Mouse (Mus musculus) small intestine, adult 2 months (tissue): ENCODE results near the gene Rsad2. TPM values are rescaled to one million over a fixed set of nuclear protein-coding genes. Genes with fewer than 3 reads are reported as not detected.

Experiments used
- H3K27ac ChIP-seq: fragments of 200-500 bp; 2 replicates; pipeline ENCODE4 v1.5.1; 2012; ENCODE audit warnings: low read depth, low read length, control low read depth, inconsistent platforms; ENCODE audit not compliant: insufficient read depth
- H3K27me3 ChIP-seq: fragments of 200-500 bp; 2 replicates; pipeline ENCODE4 v1.6.1; 2012; ENCODE audit warnings: mild to moderate bottlenecking, moderate library complexity, low read length, inconsistent platforms; ENCODE audit not compliant: control insufficient read depth, insufficient read depth
- H3K36me3 ChIP-seq: fragments of 200-500 bp; 2 replicates; pipeline ENCODE4 v1.6.1; 2012; ENCODE audit warnings: mild to moderate bottlenecking, low read length, control low read depth, inconsistent platforms; ENCODE audit not compliant: control insufficient read depth, insufficient read depth
- H3K4me1 ChIP-seq: fragments of 200-500 bp; 2 replicates; pipeline ENCODE4 v1.6.1; 2012; ENCODE audit warnings: low read length, inconsistent platforms, mixed read lengths; ENCODE audit not compliant: control insufficient read depth, insufficient read depth, insufficient read length
- H3K4me3 ChIP-seq: fragments of 200-500 bp; 2 replicates; pipeline ENCODE4 v1.5.1; 2012; ENCODE audit warnings: low read depth, mild to moderate bottlenecking, control low read depth, inconsistent platforms, low read length, moderate library complexity
- CTCF ChIP-seq: fragments of 200-500 bp; IDR thresholded peaks from 2 replicates; pipeline ENCODE4 v1.5.1; 2012; ENCODE audit warnings: low read depth, mild to moderate bottlenecking, control low read depth, inconsistent platforms, low read length, moderate library complexity, mixed read lengths; ENCODE audit not compliant: insufficient replicate concordance, insufficient read length; ENCODE audit errors: extremely low read depth
- POLR2A ChIP-seq: fragments of 200-500 bp; IDR thresholded peaks from 2 replicates; pipeline ENCODE4 v1.6.1; 2012; ENCODE audit warnings: low read depth, mild to moderate bottlenecking, control low read depth, inconsistent platforms, low read length, moderate library complexity
- WGBS: fragments of 180-500 bp; shearing (Covaris S2); methylation state at CpG from one replicate; pipeline ENCODE4 v1.1.7; 2018; 5-methylcytosine and 5-hydroxymethylcytosine counted together
- polyA plus RNA-seq: library from polyadenylated mRNA; depleted of rRNA; stranded (reverse); fragments of >200 nt; gene quantifications from 2 replicates; pipeline ENCODE4 v1.2.3, GENCODE M21; 2012

Gene Rsad2
- polyA plus RNA-seq, 1 experiment: 6.6 TPM

DNA sequence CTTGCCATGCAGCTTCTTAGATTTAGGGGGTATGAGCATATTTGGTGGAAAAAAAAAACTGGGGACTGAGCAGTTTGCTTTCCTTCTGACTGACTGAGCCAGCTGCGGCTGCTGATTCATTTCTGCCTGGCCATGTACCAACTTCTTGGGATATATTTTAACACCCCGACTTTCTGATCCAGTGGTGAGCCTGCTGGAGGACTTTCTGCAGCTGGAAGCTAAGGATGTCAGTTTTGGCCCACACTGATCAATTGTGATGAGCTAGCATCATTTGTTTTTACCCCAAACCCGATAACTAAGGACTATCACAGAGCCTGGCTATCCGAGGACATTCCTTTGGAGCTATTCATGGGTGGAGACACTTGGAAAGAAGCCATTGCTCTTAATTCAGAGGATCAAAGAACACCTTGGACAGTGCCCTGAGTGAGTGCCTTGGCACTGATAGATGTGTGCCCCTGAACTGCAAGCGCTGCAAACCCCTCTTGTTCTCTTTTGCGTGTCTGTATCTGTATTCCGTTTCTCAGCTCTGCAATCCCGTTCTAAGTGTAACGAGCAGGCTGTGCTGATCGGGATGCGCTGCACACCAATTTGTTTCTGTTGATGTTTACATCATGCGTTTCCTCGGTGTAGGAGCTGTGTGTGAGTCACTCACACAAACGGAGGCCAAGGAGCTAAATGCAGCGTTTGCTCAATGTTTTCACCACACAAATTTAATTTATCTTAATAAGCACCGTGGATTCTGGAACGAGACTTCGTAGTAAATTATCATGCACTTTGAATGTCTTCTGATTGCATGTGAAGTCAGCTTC, 22.1 kb upstream of the Rsad2 start:
- Histone ChIP-seq H3K36me3 (peaks cover 7% of the 10 kb centered on the region), H3K4me3 (no peak overlapping the region), H3K4me1 (peaks cover 11% of the 10 kb centered on the region; the same call in 1 of the 2 replicates), H3K27me3 (no peaks in the 10 kb centered on the region), H3K27ac (peak overlapping the region; percentile 13; the same call in 1 of the 2 replicates)
- TF ChIP-seq CTCF (no peak), POLR2A (no peak)
- WGBS: 68% methylated on average over 18 of the region's 18 CpGs

DNA sequence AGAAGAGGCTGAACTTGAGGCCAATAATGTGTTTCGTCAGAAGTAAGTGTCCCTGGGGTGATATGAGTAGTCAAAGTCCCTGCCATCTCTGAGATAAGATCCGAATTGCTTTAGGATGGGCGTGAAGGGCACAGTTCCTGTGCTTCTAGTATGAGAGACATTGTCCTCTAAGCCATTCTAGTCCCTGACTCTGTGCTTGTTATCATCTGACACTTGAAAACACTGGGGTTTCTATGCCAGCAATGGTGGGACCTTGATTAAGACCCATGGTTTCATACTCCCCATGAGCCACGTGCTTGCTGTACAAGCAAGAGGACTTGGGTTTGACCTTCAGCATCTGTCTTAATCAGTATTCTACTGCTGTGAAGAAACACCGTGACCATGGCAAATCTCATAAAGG, 20.9 kb upstream of the Rsad2 start:
- Histone ChIP-seq H3K4me3 (no peak overlapping the region), H3K36me3 (peaks cover 10% of the 10 kb centered on the region), H3K27ac (peak overlapping the region; percentile 52), H3K4me1 (peaks cover 16% of the 10 kb centered on the region; the same call in 1 of the 2 replicates), H3K27me3 (no peaks in the 10 kb centered on the region)
- WGBS: 60% methylated on average over 5 of the region's 5 CpGs
- no peak for TF ChIP-seq POLR2A
- TF ChIP-seq CTCF: no peak

DNA sequence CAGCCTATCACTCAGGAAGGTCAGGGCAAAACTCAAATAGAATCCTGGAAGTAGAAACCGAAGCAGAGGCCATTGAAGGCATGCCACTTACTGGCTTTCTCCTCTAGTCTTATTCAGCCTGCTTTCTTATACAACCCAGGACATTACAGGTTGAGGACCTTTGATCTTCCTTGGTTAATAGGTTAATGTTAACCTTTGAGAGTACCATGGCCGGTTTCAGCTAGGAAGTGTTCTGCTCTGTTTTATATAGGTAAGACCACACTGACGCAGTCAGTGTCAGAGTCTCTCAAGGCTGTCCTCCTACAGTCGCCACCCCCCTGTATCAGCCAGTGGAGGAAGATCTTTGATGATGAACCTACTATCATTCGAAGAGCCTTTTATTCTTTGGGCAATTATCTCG, 17.5 kb upstream of the Rsad2 start:
- no peak overlapping the region for H3K4me3 ChIP-seq
- peaks cover 17% of the 10 kb centered on the region for H3K36me3 ChIP-seq
- peaks cover 25% of the 10 kb centered on the region; the same call in 1 of the 2 replicates for H3K4me1 ChIP-seq
- TF ChIP-seq CTCF (no peak), POLR2A (no peak)
- WGBS: 58% methylated on average over 6 of the region's 6 CpGs
- H3K27me3 ChIP-seq: no peaks in the 10 kb centered on the region
- H3K27ac ChIP-seq: peak overlapping the region; percentile 62; the same call in 1 of the 2 replicates

DNA sequence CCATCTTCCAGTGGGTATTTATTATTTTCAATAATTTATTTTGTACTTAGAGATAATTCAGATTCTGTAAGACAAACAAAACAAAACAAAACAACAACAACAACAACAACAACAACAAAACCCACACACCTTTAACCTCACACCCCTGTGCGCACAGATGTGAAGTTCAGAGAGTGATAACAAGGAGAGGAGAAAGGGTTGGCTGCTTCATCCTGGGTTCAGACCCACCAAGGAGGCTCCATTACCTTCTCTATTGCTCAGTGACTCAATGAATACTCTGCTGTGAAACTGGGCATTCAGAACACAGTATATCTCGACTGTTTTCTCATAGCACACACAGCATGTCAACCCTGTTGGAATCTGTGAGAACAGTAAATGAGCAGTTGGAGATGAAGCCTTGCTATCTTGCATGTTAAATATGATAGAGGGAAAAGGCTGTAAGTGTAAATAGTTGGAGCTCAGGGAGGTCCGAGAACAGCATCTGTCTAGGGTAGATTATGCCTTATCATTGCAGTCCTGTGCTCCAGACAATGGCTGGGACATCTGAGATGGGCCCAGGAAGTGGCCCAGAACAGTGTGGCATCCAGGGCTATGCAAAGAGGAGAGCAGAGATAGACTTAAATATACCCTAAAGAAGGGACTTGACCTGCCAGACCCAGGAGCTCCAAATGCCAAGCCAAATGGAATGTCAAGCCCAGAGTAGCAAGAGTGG, 16.7 kb upstream of the Rsad2 start:
- Histone ChIP-seq H3K4me1 (peaks cover 22% of the 10 kb centered on the region; the same call in 1 of the 2 replicates), H3K4me3 (no peak overlapping the region), H3K36me3 (peaks cover 13% of the 10 kb centered on the region), H3K27me3 (no peaks in the 10 kb centered on the region), H3K27ac (peak overlapping the region; percentile 62; the same call in 1 of the 2 replicates)
- 84% methylated on average over 3 of the region's 3 CpGs for WGBS
- TF ChIP-seq POLR2A: no peak

DNA sequence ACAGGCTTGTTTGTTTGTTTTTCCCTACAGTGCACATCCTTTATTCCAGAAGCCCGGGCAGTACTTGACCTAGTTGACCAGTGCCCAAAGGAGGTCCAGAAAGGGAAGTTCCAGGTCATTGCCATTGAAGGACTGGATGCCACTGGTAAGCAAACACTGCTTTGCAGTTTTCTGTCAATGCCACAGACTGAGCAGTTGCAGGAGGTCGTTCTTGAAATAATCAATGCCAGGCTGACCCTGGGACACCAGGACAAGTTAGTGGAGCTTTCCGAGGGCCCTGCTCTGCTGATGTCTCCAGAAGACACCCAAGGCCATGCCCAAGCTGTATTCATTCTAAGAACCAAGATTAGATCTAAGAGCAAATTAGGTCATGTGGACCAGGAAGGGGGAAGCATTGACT, 15.1 kb upstream of the Rsad2 start:
- WGBS: 60% methylated on average over 3 of the region's 3 CpGs
- Histone ChIP-seq H3K4me1 (peaks cover 16% of the 10 kb centered on the region; the same call in 1 of the 2 replicates), H3K4me3 (peak overlapping the region; percentile 14; the same call in 1 of the 2 replicates), H3K27ac (no peak overlapping the region), H3K36me3 (peaks cover 11% of the 10 kb centered on the region), H3K27me3 (no peaks in the 10 kb centered on the region)
- TF ChIP-seq POLR2A (no peak), CTCF (no peak)

DNA sequence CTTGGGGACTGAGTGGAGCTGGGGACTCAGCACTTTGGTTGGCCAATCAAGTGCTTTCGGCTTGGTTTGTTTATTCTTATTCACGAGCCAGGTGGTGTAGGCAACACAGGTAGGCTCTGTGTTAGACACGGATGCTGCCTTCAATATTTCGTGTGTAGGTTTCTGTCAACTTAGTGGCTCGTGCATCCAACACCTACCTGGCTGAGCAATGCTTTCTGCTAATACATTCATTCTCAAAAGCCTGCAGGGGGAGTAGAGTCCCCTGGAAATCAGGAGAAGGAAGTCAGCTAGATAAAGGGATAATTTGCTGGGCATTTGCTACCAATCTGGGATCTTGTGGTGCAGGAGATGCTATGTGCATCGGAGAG, 13.8 kb upstream of the Rsad2 start:
- TF ChIP-seq POLR2A: no peak
- TF ChIP-seq CTCF: no peak
- WGBS: 10% methylated on average over 6 of the region's 6 CpGs
- Histone ChIP-seq H3K4me3 (peak overlapping the region; percentile 85), H3K27me3 (no peaks in the 10 kb centered on the region), H3K27ac (peak overlapping the region; percentile 79; the same call in 1 of the 2 replicates), H3K4me1 (peaks cover 16% of the 10 kb centered on the region; the same call in 1 of the 2 replicates), H3K36me3 (peaks cover 11% of the 10 kb centered on the region)
